Mouse (Mus musculus) hematopoietic stem cell, adult 5-6 weeks (primary cell): ENCODE data around the gene Bdkrb2. TPM values are rescaled to one million over a fixed set of nuclear protein-coding genes. Genes with fewer than 3 reads are reported as not detected.

ENCODE experiments used
- ATAC-seq, 2 experiments: fragments of 125-278 bp in 1 of 2; replicated peaks in 1 of 2; 2 replicates each; pipeline ENCODE4 v1.8.0; 2016 to 2017; ENCODE audit warnings: inconsistent platforms in 2 of 2, mild to moderate bottlenecking in 2 of 2, moderate number of reproducible peaks in 2 of 2, low read depth in 1 of 2, moderate TSS enrichment in 1 of 2; ENCODE audit not compliant: low FRiP score in 2 of 2, poor library complexity in 2 of 2, severe bottlenecking in 2 of 2, insufficient read depth in 1 of 2, low TSS enrichment in 1 of 2
- total RNA-seq: library from RNA; stranded (forward); fragments of 172-1452, 232-1000 nt; gene quantifications from 2 replicates; pipeline ENCODE4 v1.2.3, GENCODE M21; 2017

Gene Bdkrb2
- total RNA-seq, 1 experiment from 2014 or later: not detected

GRCm38 (mm10) chr12:105565221-105565620, 2.2 kb downstream of the Bdkrb2 start:
- no peak for ATAC-seq

- ATAC-seq: no peak
Measured at GRCm38 (mm10) chr12:105571867-105572266, 8.8 kb downstream of the Bdkrb2 start.

GRCm38 (mm10) chr12:105572622-105573021, 9.6 kb downstream of the Bdkrb2 start:
- ATAC-seq: no peak

- ATAC-seq: no peak
Measured at GRCm38 (mm10) chr12:105574356-105574755, 11.3 kb downstream of the Bdkrb2 start.

- ATAC-seq: no peak
Measured at GRCm38 (mm10) chr12:105580490-105580889, 17.5 kb downstream of the Bdkrb2 start.

GRCm38 (mm10) chr12:105582486-105582885, 19.5 kb downstream of the Bdkrb2 start:
- ATAC-seq: no peak

- peak in 1 of 2 experiments; percentile 67; a peak in 3 of 4 replicates for ATAC-seq
Measured at GRCm38 (mm10) chr12:105583484-105583883, 20.5 kb downstream of the Bdkrb2 start.

- peak; percentile 34 to 51; a peak in 1 of 4 replicates for ATAC-seq
Measured at GRCm38 (mm10) chr12:105584851-105585250, 21.8 kb downstream of the Bdkrb2 start.

GRCm38 (mm10) chr12:105587526-105587925, 24.5 kb downstream of the Bdkrb2 start:
- no peak for ATAC-seq

GRCm38 (mm10) chr12:105590786-105591185, 27.8 kb downstream of the Bdkrb2 start:
- ATAC-seq: no peak

- no peak for ATAC-seq
Measured at GRCm38 (mm10) chr12:105592361-105592761, 29.3 kb downstream of the Bdkrb2 start.

GRCm38 (mm10) chr12:105593471-105593870, 30.4 kb downstream of the Bdkrb2 start:
- ATAC-seq: no peak

GRCm38 (mm10) chr12:105597135-105597534, 34.1 kb downstream of the Bdkrb2 start:
- no peak for ATAC-seq

GRCm38 (mm10) chr12:105598503-105598902, 35.5 kb downstream of the Bdkrb2 start:
- no peak for ATAC-seq

GRCm38 (mm10) chr12:105599098-105599497, 36.1 kb downstream of the Bdkrb2 start:
- ATAC-seq: no peak

GRCm38 (mm10) chr12:105601586-105601985, 38.6 kb downstream of the Bdkrb2 start:
- ATAC-seq: no peak

GRCm38 (mm10) chr12:105602581-105603210, 39.7 kb downstream of the Bdkrb2 start, which contains the start of gene Bdkrb1:
TSS of gene Bdkrb1 (plus strand) at chr12:105603085.
- no peak for ATAC-seq

- ATAC-seq: no peak
Measured at GRCm38 (mm10) chr12:105603904-105604303, 40.9 kb downstream of the Bdkrb2 start.

- ATAC-seq: no peak
Measured at GRCm38 (mm10) chr12:105605212-105605611, 42.2 kb downstream of the Bdkrb2 start.
